Mouse (Mus musculus) fibroblast of lung, adult 2 months (primary cell): Measurements from ENCODE around the gene Zmat5.

Experiments used
- DNase-seq: peaks from one replicate; pipeline ENCODE4 v3.0.0-alpha.2; 2011; ENCODE audit warnings: low read depth

Zmat5 gene

DNA sequence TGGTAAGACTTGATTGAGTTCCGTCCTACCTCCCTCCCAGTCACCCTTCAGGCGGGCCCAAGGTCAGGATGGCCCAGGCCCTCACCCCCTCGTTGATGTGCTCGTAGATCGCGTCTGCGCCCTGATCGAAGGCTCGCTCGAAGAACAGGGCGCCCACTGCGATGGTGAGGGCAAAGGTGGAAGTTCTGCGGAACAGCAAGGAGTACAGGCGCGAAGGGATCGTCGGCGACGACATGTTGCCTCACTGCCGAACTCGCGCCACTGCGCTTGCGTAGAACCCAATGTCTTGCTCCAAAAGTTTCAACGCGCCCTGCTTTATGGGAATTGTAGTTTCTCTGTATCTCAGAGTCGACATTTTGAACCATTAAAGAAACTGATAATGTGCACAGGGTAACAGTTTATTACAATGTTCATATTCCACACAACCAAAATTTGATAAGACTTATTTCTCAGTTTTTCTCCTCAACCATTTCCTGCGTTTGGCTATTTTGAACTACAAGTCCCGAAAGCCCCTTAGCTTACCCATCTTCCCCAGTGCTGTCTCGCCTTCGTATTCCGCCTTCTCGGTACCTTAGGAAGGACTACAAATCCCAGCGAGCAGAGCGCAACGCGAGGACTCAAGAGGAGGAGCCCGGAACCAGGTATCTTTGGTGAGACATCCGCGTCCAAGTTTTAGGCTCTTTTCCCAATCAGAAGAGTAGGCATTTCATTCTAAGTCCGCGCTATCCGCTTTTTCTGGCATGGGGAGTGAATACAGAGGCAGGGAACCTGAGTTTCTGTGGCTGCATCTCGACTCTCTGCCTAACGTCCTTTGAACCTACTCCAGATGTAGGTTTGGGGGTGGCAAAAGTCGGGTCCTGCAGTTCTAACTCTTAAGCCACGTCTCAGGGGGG, at the start of gene Zmat5, which contains the start of gene Uqcr10:
Zmat5 (plus strand) TSS at position 607 of the 893 bp plus-strand sequence.
Uqcr10 (minus strand) TSS at position 271 of the 893 bp plus-strand sequence.
- DNase-seq = peak; percentile 92

DNA sequence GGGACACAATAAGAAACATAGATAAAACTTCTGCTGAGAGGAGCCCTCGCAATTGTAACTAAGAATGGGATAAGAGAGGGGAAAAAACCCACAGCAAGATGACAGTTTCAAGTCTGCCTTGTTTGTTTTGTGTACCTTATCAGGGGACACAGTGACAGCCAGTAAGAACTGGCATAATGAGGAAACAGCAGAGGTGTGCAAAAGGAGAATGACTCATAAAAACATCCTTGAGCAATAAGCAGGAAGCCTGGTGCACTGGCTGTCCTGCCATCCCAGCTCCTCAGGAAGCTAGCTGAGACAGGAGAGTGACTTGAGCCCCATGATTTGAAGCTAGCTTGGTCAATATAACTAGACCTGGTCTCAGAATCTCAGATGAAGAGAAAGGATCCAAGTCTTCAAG, 44.7 kb upstream of the Zmat5 start:
- no peak for DNase-seq

DNA sequence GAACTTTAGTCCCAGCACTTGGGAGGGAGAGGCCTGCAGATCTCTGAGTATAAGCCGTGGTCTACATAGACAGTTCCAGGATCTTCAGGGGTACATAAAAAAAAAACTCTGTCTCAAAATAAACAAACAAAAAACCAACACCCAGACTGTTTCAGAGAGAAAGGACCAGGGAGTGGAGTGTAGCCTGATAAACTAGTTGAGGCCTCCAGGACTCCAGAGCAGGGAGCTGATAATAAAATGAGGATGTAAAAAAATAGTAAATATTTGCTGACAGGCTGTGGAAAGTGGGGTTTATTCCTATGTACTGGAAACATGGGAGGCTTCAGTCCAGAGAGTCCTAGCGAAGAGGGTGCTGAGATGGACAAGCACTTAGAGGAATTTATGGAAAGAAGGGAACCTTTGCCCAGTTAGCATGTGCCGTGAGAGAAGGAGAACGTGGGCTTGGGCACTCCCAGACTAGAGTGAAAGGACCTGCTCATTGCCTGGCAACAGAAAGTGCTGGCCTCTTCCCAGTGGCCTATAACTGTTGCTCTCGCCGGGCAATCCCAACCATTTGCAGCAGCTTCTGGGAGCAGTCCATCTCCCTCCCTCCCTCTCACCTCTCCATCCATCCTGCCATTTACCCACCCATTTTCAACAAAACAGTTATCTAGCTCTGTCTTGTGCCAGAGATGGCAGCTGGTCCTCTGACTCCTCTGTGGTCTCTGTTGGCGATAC, 44.0 kb upstream of the Zmat5 start:
- DNase-seq = no peak

DNA sequence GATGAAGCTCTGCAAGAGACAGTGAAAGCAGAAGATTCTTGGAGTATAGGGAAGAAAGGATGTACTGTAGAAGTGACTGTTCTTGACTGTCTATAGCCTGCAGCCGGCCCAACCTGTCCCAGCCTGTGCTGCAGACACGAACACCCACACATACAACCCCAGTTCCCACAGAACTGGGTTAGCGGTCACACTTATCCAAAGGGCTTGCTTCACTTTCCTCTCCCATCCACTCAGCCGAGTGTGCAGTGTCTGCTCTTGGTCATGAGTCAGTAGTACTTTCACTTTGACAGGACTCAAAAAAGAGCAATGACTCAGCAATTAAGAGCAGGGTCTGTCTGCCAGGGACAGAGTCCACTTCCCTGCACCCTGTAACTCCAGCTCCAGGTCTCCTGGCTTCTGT, 43.2 kb upstream of the Zmat5 start:
- peak; percentile 39 for DNase-seq

DNA sequence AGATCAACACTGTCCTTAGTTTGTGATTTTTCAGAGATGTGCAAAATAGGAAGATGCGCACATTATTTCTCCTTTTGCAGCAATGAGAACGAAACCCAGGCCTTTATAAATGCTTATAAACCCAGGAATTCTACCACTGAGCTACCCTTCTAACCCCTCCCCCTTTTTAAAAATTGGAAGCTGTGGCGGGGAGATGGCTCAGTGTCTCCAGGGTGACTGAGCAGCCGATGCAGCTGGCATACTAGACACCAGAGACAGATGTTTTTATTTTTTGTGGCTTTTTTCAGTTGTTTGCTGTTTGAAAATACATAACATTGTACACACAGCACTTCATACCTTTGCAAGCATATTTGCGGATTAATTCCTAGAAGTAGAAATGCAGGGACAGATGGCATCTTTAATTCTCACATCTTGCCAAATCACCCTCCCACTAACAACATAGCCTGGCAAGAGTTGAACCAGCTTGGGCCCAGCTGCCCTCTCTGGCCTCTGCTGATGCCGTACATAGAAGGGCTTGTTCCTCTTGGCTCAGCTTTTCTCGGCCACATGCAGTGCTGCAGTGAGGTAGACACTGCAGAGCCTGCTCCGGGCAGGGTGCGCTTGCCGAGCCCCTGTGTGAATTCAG, 42.5 kb upstream of the Zmat5 start:
- DNase-seq = no peak

DNA sequence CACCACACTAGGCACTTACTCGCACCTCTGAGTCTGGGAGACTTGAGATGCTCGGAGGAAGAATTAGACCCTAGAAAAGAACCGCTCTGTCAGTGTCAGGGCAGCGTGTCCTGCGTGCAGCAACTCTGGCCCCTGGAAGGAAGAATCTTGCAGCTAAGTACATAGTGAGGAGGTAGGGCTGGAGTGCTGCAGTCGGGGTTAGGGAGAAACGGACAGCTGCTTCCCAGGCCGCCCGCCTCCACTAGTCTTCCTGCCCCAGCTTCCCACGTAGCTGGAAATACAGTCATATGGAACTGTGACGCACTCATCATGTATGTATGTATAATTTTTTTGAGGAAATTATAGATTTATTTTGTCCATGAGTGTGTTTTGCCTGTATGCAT, 42.0 kb upstream of the Zmat5 start:
- DNase-seq = no peak

DNA sequence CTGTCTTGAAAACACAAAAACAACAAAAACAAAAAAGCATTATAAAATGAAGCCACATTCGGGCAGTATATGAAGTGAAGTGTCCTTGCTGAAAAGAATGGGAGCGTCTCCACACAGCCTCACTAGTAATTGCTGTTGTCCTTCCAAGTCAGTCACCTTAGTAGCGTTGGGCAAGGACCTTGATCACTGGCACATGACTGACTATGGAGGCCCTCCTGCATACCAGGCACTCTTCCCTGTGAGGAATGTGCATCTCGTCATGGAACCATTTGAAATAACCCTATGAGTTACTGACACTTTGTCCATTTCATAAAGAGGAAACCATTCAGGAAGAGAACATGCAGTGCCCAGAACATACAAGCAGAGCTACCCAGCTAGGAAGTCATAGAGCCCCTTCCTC, 32.7 kb upstream of the Zmat5 start:
- no peak for DNase-seq

DNA sequence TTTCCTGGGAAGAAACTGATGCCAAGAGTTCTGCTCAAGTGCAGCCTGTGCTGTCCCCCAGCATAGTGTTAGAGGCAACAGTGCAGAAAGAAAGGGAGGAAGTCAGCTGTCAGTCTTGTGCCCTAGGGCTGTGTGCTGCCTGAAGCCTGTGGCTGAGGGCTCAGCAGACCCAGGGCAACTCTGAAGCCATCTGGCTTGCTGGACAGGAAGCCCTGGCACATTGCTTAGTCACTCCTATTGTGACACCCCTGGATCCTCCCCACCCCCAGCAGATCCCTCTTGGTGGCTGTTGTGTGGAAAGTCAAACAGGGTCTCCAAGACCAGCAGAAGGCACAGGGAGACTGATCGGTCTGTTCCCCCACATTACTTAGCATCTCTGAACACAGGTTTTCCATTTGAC, 29.9 kb upstream of the Zmat5 start:
- DNase-seq = no peak

DNA sequence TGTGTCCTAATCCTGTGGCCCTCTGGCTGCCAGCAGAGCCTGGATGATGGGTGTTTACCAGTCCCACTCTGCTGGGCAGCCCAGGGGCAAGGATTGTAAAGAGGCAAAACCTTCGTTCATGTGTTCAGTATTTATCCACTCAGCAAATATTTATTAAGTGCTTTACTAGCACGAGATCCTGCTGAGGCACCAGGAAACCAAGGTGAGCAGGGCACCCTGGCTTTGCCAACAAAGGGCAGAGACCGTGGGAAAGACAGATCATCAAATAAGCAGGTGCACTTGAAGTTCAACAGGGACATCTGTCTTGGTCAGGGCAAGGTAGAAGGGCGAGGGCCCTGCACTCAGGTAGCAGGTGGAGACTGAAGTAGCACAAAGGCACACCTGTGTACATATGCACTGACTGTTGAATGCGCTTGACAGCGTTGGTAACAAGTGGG, 29.3 kb upstream of the Zmat5 start:
- DNase-seq = no peak

DNA sequence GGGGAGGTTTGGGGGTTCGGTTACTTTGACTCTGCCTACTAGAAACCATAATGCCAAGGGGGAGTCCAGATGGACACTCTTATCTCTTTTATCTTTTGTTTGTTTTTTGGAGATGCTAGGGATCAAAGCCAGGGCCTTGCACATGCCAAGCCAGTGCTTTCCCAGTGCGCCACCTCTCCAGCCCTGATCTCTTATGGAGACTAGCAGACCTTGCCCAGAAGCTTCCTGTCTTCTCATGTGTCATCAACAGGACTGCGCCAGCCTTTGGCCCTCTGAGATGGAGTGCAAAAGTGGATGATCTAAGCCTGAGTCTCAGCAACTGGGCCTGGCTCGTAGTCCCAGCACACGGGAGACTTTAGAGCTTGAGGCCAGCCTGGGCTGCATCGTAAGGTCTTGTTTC, 28.8 kb upstream of the Zmat5 start:
- no peak for DNase-seq

DNA sequence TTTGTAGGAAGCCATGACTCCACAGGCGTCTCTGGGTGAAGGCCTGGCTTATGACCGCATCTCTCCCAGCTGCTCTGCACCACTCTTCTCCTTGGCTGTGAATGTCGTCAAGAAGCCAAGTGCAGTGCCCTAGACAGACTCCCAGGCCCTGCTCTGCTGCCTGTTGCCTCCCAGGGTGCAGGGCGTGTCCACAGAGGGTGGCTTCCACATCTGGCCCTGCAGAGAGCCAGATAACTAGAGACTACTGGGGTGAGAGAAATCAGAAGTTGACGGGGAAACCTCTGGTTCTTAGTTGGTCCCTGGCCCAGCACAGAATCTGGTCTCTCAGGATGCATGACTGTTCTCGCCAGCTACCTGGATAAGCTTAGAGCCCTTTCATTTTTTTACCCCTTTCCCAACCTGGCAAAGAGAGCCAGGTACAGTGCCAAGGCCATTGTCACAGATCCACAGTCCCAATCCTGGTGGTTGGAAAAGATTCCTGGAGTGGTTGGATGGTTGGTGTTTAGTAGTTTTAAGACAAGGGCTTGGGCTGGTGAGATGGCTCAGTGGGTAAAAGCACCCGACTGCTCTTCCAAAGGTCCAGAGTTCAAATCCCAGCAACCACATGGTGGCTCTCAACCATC, 27.1 kb upstream of the Zmat5 start:
- no peak for DNase-seq

DNA sequence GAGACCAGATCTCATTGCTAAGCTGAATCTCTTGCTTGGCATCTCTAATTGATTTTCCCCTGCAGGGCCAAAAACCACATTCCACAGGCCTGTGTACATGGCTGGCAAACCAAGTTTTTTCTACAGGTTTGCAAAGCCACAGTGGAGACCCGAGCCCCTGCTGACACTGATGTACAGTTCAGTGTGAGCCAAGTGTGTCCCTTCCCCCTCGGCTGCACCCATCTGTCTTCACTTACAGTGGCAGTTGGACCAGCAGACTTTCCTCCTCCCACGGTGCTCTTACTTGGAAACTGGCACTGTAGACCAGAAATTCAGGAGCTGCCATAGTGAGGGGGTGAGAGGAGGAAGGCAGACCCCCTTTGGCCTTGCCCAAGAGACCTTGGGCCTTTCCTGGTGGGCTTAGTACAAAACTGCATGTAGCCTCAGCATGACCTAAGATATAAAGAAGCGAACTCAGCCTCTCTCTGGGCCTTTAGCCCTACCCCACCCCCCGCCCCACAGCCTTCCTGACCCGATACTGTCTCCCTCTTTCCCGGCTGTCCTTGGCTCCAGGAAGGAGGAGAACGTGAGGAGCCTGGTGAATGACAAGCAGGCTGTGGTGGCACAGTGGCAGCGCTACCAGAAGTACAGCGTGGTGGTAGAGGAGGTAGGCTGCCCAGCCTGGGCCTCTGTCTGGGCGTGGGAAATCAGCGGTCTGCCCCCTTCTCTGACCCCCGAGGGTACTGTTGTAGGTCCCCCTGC, 25.6 kb upstream of the Zmat5 start:
- DNase-seq = no peak

DNA sequence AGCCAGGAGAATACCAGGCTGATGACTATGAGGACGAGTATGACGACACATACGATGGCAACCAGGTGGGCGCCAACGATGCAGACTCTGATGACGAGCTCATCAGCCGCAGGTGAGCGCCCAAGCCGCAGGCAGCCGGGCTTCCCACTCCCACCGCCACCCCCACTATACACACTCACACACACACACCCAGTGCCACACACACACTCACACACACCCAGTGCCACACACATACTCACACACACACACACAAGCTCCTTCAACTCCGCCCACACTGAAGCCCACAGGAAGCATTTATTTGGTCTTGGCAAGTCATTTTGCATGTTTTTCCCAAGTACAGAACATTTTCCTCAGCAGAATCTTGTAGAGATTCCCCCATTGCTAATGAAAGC, 25.0 kb upstream of the Zmat5 start:
- no peak for DNase-seq

DNA sequence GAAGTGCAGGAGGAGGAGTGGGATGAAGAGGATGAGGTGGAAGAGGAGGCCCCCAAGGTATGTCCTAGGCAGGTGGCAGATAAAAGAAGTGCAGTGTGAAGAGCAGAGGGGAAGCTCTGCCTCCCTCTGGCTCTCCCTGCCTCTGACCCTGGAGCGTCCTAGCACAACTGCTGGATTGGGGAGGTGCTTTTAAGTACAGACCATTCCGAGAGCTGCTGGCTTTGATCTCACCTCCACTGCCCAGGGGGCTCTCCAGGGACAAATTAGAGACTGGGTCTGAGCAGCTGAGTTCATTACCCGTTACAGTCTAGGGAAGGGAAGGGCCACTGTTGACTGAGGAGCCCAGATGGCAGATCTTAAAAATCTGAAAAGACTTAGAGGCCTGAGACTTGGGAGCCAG, 24.4 kb upstream of the Zmat5 start:
- no peak for DNase-seq

DNA sequence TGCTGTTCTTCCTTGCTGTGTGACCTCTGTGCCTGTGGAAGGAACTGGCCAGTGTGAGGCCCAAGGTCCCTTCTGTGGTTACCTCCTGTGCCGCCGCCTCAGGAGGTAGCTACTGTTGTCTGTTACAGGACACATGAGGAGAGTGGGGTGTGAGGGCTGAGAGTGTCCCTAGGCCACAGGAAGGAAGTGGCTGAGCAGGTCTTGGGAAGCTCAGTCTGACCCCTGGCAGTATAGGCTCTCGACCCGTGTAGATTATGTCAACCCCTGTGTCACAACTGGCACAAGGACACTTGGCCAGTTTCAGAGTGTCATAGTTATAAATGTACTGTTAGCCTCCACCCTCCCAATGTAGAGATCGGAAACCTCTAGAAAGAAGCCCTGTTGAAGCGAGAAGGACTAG, 21.0 kb upstream of the Zmat5 start:
- no peak for DNase-seq

DNA sequence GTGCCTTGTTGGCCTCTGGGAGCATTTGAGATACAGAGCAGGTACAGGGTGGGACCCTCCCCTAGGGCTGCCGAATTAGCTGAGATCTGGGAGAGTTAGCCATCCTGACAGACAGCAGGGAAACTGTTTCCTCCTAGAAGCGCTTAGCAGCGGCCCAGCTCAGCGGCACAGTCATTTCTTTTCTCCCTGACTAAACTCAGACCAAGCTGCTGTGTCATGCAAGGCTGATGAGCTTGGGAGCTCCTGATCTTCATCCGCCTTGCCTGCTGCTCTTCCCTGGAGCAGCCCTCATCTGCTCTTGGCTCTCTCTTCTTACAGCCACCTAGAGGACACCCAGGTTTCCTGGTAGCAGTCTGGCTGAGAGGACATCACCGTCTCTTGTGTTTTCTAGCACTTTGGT, 20.3 kb upstream of the Zmat5 start:
- DNase-seq = no peak

DNA sequence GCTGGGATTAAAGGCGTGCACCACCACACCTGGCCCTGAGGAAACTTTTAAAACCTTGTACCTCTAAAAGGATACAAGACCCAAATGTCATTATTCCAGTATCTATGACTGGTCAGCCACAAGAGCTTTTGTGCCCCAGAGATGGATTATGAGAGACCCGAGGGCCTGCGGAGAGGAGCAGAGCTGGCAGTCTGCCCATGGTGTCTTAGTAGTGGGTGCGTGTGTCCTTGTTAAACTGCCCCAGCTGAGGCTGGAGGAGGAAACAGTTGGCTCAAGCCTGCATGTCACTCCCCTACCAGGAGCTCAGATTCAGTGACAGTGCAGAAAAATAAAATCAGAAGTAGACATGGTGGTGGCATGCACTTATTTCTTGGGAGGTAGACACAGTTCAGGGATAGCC, 19.4 kb upstream of the Zmat5 start:
- no peak for DNase-seq

DNA sequence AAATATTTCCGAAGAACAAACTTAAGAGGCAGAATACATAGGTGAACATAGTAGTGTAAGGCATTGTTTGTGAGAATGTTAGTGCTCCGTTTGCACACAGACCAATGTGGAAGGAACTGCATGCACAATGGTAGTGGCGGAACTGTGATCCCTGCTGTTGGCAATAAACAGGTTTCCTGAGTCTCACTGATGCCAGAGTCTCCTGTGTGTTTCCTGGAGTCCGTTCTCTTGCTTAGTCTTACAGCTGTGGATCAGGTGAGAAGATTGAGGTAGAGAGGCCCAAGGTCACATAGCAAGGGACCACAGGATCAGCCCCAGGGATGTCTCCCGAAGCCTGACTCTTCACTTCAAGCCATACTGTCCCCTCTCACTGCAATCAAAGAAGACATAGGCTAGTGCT, 19.0 kb upstream of the Zmat5 start:
- no peak for DNase-seq

DNA sequence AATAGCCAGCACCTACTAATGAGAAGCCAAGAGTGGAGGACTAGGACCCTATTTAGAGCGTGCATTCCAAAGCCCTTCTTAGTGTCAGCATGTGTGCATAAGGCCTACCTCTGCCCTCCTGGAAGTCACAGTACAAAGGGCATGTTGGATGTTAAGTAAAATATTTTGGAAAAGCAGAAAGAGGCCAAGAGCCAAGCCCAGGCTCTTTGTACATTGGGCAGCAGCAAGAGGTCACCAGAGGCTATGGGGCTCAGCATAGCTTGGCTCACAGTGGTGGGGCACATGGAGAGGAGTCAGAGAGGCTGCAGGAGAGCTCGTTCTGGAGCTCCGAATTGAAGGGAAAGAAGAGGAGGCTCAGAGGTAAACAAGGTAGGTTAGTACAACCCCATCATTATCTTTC, 17.5 kb upstream of the Zmat5 start:
- DNase-seq = no peak

DNA sequence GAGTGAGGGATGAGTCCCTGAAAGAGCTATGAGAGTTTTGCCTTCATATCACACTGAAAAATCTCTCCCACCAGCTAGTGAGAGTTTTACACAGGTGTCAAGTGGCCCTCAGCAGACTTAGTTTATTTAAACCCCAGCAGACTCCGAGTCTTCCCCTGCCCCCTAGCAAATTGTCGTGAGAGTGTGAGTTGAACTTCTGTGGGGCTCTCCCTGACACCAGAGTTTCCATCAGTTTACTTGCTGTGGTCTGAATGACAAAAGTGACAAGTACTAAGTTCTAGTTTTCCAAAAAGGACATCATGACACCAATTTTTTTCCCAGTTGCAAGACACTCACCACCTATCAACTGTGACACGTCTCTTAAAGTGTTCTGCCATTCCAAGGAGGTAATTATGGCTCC, 16.6 kb upstream of the Zmat5 start:
- DNase-seq = no peak

DNA sequence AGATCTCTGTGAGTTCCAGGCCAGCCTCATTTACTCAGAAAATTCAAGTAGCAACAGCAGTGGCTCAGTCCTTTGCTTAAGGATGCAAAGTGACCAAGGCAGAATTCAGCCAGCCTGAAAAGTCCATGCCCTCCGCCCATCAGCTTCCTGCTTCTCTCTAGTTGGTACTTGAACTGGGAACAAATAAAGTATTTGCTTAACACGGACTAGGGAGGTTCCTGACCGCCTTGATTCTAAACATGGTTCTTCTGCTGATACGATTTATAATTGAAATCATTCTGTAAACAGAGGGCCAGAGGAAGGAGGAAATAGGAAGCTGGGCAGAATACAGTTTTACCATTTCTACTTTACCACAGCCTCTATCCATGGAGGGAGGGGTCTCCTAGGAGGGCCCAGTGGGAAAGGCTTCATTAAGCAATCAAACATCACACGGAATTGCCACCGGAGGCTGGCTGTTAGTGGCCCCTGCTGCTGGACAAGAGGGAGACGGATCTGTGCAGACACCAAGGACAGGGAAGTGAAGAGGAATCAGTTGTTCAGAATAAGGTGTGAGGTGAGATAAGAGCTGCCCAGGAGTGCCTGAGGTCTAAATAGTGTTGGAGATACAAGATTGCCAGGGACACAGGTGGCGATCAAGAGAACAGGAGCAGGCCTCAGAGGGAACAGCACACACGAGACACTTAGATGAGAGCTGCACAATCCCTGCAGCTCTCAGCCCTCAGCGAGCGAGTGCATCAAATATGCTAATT, 15.7 kb upstream of the Zmat5 start:
- no peak for DNase-seq
